Mouse (Mus musculus) 3134 (cell line): ENCODE data around the gene Msh3.
"Not testable (repeated sequence)": the region's sequence is repeated elsewhere in the genome, so short reads cannot be mapped to it uniquely, and the experiment has no call there.

Source experiments
- DNase-seq: peaks from one replicate; pipeline ENCODE4 v3.0.0-alpha.2; 2011; ENCODE audit warnings: low spot score; ENCODE audit not compliant: insufficient read length; ENCODE audit errors: extremely low read depth

Msh3 gene

DNA sequence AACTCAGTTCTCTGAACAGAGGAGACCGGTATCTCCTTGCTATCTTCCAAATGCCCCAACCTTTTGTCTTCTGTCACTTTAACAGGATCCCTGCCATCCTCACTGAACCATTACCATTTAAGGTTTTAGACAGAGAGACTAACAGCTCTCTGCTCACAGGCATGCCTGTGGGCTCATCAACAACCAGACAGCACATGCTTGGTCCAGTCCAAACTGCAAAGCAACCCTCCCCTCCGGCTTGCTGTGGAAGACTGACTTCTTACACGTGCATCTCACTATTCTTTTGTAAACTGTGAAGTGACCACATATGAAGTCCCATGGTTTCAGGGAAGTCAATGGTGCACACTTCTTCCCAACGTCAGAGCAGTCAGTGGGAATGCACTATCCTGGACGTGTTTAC lies 93.5 kb downstream of the Msh3 start:
- no peak for DNase-seq

DNA sequence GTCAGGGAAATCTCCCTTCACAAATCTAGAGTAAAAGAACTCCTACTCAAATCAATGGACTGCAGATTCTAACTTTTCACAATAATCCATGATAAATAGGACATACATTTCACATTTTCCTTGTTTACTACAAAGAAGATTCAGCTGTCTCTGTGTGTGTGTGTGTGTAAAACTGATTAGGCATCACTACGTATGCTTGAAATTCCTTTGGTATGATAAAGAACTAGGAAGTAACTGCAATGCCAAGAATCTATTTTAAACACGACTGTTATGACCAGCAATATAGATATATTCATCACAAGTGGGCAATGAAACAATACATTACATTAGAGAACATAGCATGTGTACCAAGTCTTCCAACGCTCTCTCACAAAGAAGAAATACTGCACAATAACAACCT lies 99.3 kb downstream of the Msh3 start:
- DNase-seq = no peak

DNA sequence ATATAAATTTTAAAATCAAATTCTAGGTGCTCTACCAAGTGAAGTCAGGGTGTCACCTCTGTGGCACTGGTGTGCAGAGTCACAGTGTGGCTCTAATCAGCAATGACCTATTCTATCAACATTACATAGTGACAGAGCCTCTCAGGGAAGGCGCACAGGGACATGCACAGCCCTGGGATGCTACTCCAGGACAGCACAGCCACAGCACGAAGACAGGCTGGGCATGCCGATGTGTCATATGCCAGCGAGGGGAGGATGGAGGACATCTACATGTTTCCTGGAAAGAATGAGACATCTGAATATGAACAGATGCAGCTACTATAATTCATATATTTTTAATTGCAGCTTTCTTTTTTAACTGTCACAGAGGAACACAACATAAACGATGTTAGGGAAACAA lies 101.0 kb downstream of the Msh3 start:
- DNase-seq = no peak

DNA sequence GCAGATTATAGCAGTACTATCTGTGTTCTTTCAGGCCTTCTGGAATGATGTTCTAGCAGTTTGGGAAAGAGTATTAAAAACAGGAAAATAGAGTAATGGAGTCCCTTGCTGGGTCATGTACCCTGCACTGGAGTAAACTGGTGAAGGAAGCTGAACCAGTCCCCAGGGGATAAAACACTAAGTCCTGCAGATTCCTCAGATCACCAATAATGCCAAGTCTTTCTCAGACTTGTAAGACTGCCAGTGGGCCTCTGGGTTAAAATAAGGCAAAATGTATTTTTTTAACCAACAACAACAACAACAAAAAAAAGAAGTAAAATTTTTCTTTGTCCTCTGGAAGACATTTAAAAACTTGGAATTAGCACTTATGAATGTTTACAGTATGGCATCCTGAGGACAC lies 102.5 kb downstream of the Msh3 start:
- DNase-seq = no peak

DNA sequence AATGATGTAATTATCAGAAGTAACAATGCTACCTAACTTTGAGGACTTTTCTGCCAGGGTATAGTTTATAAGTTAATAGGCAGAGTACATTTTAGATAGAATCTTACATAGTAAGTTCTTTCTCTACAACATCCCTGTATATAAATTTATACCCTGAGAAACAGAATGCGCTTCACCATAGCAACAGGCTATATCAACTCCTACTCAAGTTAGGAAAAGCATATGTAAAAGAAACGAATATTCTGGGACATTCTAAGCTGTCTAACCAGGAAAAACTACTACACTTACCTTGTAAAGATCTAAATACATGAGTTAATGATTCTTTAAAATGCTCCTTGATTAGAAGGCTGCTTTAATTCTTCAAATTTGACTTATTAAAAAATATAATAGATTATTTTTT lies 107.2 kb downstream of the Msh3 start:
- no peak for DNase-seq

DNA sequence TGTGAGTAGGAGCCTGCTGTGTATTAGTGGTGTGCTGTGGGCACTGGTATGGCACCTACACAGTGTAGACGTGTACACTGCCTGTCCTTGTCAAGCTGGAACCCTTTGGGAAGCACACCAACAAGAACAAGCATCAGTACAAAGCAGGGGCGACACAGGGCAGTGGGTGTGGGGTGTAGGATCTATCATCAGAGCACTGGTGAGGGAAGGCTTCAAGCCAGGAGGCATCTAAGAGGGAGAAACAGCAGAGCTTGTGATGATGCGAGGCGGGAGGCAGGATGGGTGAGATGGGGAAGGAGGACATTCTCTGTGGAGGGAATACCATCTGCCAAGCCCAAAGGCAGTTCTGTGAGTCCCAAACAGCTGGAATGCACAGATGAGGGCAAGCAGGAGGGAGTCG lies 107.8 kb downstream of the Msh3 start:
- no peak for DNase-seq

DNA sequence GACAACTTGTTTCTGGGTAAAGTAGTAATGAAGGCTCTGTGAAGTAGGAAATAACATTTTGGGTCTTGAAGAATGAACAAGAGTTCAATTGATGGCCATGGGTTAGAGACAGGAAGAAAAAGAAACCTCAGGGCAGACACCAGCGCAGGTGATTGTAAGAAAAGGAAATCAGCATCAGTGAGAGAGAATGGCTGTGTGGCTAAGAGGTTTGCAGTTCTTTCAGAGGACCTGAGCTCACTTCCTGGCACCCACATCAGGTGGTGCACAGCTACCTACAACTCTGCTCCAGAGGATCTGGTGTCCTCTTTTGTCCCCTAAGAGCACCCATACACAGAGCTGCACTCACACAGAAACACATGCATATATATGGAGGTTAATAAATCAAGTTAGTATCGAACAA lies 110.1 kb downstream of the Msh3 start:
- DNase-seq = no peak

DNA sequence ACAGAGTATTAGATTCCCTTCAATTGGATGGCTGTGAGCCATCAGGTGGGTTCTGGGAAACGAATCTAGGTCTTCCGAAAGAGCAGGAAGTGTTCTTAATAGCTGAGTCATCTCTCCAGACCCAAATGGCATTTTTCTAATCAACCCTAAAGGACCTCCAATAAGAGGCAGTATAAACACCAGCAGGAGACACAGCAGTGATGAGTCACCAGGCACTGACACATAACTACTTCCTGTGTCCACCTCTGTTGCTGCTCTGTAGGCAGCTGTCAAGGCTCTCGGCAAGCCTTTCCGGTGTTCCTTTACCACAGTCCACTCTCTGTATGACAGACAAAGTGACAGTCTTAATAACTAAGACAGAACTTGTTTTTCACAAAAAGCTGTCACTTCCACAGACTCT lies 113.4 kb downstream of the Msh3 start:
- peak; percentile 73 for DNase-seq

DNA sequence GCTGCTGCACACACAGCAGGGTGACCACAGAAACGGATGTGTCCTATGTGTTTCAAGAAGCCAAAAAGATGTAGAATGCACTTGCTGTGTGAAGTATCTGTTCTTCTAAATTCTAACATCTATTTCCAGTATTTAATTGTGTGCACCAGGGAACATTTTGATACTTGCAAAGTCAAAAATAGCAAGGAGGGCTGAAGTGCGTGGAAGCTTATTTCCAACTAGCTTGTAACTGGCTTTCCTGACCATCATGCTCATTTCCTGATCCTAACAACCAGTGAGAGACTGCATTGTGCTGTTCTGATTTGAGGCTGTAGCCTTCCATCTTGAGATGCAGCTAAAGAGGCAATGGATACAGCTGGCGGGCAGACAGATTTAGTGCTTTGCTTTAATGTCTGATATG lies 116.9 kb downstream of the Msh3 start:
- DNase-seq = no peak

DNA sequence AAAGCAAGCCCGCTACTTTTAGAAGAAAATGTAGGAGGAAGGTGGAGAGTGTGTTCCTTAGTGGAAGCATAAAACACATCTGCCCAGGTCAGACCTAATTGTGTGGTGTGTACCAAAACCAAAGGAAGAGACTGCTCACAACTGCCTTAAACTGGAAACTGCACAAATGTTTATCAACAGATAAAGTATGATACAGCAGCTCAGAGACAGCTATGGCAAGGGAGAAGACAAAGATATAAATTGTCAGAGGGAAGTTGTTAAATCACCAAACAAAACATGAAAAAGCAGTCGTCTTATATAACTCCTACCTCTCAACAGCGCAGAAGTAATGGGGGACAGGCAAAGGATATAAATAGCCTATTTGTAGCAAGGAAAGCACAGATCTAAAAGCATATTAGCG lies 117.8 kb downstream of the Msh3 start:
- no peak for DNase-seq

DNA sequence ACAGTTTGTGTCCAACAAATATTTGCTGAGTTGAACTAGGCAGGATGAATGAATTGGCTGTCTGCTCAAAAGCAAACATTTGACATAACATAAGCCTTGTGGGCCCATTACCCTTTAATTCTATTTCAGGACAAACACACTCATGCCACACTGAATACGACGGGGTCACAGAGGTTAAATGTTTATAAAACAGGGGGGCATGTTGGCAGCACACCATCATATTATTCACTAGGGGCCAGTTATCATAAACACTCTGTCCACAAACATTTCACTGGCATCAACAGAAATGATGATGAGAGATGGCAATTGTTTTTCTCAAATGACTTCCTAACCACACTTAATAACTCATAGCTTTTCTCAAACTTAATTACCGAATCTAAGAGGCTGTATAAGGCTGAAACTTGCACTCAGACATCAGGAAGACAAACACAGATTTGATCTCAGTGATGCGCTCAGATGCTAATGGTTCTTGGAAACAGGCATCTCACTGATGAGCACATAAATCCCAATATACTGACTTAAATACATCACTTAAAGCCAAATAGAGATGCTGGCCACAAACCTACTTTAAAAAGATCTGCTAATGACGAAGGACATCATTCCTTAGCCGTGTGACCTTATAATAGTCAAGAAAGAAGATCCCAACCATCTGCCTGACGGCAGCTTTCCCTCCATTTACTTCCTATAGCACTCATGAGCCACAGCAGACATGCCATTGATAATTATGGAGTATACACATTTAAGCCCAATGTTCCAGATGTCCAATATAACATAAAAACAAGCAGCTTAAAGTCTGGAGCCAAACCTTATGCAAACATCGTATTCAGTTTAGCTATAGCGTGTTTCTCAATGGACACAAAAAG lies 122.5 kb downstream of the Msh3 start:
- DNase-seq = no peak

DNA sequence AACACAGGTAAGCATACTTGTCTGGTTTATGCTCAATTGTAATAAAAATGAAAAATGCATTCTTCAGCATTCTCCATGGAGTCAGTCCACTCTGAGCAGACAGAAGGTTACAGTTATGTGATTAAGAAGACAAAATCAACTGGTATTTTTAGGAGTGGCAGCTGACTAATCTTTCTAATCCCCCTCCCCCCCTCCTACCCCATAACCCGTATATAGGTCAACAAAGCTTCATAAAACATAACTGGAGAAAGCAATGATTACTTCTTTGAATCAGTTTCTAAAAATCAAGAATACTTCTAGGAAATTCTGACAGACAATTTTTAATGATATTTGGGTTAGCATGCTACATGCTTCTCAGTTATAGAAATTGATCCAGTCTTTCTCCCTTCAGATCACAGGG lies 126.8 kb downstream of the Msh3 start:
- DNase-seq = no peak

DNA sequence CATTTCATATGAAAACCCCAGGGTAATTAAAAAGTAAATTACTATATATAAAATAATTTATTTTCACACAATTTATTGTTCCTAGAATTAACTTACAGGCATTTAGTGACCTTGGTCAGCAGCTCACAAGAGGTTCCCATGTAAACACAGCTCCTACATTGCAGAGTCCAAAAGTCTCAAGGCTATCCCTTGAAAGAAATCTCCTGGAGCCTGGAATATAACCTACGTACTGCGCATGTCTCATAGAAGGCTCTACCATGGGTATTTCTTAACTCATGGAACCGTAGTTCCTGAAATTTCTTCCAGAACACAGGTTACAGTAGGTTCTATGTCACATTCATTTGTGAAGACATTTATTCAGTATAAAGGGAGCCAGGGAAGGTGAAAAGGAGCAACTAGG lies 131.2 kb downstream of the Msh3 start:
- DNase-seq = no peak

DNA sequence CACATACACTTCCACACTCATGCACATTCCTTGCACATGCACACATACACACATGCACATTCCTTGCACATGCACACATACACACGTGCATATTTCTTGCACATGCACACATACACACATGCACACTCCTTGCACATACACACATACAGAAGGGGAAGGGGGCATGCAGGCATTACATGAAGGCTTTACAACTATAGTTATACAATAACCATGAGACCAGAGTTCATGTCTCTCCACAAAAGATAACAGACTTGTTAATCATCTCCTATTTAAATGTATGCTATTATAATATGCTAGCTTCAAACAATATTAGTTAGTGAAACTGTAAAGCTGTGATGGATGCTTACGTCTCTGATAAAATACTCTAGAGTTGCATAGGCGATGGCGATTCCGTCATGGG lies 132.0 kb downstream of the Msh3 start:
- no peak for DNase-seq

DNA sequence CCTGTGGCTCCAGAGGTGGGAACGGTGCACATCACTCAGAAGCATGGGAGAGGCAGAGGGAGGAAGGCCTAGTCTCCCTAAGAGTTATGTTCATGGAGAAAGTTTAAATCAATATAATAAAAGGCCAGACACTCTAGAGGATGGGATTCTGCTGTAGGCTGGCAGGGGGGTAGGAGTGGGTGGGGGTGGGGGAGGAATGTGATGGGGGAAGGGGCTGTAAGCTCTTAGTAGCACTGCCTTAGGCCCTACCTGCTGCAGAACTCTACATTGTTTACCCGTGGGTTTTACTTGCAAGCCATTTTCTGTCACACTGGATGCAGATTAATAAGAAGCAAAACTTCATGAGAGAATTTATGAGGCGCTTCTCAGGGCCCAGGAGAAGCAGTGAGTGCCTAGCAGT lies 135.0 kb downstream of the Msh3 start:
- no peak for DNase-seq

DNA sequence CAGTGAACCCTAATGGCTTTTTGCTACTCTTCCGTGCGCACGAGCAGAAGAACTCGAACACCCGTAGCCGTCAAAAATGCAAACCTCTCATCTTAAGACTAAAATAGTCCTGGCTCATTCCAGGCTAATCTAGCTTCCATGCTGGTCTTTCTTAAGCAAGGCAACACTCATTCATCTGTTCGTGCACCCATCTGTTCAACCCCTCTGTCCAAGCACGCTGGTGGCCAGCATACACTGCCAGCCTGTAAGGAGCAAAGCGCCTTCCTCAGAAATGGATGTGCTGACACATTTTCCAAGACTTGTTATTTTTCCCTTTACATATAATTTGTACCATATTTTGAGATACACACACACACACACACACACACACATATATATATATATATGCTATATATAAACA lies 137.6 kb downstream of the Msh3 start:
- no peak for DNase-seq

DNA sequence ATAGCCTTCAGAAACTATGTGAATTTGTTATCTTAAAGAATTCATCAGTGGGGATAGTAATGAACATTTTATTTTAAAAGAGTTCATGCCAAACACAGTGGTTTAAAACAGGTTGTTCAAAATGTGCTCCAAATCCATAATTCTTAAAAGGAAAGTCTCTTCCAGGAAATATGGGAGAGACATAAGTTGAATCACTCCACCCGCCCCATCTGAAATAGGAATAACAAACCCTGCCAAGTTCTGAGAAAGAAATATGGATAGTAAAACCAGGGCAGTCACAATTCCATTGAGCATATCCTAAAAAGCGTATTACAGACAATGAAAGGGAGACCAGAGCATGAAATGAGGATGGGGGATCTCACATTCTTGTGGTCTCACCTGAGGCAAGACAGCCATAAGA lies 157.9 kb downstream of the Msh3 start:
- no peak for DNase-seq

DNA sequence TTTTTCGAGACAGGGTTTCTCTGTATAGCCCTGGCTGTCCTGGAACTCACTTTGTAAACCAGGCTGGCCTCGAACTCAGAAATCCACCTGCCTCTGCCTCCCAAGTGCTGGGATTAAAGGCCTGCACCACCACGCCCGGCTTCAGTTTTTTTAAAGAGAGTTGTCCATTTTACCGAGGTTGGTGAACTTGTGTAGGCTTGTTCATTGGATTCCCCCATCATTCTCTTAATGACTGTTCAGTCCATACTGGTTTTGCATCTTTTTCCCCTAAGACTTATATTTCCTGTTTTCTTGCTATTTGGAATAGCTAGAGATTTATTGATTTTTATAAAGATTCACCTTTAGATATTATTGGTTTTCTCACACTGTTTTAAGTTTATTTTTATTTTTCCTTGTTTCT lies 161.0 kb downstream of the Msh3 start:
- DNase-seq = not testable (repeated sequence)

DNA sequence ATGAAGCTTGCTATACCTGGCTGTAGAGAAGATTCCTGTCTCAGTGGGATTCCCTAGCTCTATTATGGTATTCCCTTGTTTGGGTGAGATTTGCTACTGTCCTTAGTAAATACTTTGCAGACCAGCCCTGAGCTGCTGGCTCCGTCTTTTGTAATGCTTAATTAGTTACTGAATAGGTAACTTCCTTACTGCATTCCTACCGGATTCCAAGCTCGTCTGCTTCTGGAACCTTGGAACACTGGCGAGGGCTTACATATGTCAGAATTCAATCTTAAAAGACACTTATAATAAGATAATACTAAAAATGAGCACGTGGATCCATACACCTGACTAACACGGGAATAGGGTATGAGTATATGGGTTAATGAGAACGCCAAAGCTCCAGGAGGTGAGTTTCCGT lies 182.1 kb downstream of the Msh3 start:
- DNase-seq = not testable (repeated sequence)
